Mouse (Mus musculus) c-Kit-positive CD71-negative TER-119-negative erythroid progenitor cells, embryonic 14.5 days (primary cell): ENCODE data around the gene Lrrc29.
"Not testable (repeated sequence)": the region's sequence is repeated elsewhere in the genome, so short reads cannot be mapped to it uniquely, and the experiment has no call there.

Experiments
- DNase-seq: peaks from one replicate; pipeline ENCODE4 v3.0.0-alpha.2; 2013; ENCODE audit warnings: low read depth

The Lrrc29 gene

GRCm38 (mm10) chr8:105309142-105309847 is 16.8 kb downstream of the Lrrc29 start:
- DNase-seq, result no peak

GRCm38 (mm10) chr8:105308428-105308827 is 17.6 kb downstream of the Lrrc29 start:
- no peak for DNase-seq

- no peak for DNase-seq
Measured at GRCm38 (mm10) chr8:105307670-105308069, 18.4 kb downstream of the Lrrc29 start.

GRCm38 (mm10) chr8:105306146-105306691 is 19.9 kb downstream of the Lrrc29 start:
- no peak for DNase-seq

- no peak for DNase-seq
Measured at GRCm38 (mm10) chr8:105305211-105306145, 20.6 kb downstream of the Lrrc29 start, which contains the start of gene Elmo3. Gene Elmo3, plus strand, starts transcription at chr8:105305601.

GRCm38 (mm10) chr8:105304325-105305210 is 21.5 kb downstream of the Lrrc29 start:
- no peak for DNase-seq

GRCm38 (mm10) chr8:105303874-105304273 is 22.2 kb downstream of the Lrrc29 start:
- no peak for DNase-seq

- DNase-seq, result no peak
Measured at GRCm38 (mm10) chr8:105303396-105303795, 22.7 kb downstream of the Lrrc29 start.

GRCm38 (mm10) chr8:105299962-105300361 is 26.1 kb downstream of the Lrrc29 start:
- no peak for DNase-seq

GRCm38 (mm10) chr8:105298351-105299252 is 27.5 kb downstream of the Lrrc29 start:
- no peak for DNase-seq

GRCm38 (mm10) chr8:105297511-105298192 is 28.4 kb downstream of the Lrrc29 start, which contains the start of gene E2f4:
Gene E2f4, plus strand, starts transcription at chr8:105297663.
- peak; percentile 86 for DNase-seq

- no peak for DNase-seq
Measured at GRCm38 (mm10) chr8:105295895-105296573, 30.0 kb downstream of the Lrrc29 start, which contains the start of gene Exoc3l. Gene Exoc3l, minus strand, starts transcription at chr8:105296101.

- no peak for DNase-seq
Measured at GRCm38 (mm10) chr8:105295256-105295655, 30.8 kb downstream of the Lrrc29 start.

- DNase-seq, result no peak
Measured at GRCm38 (mm10) chr8:105294776-105295175, 31.3 kb downstream of the Lrrc29 start.

GRCm38 (mm10) chr8:105293405-105293804 is 32.7 kb downstream of the Lrrc29 start:
- DNase-seq, result no peak

- no peak for DNase-seq
Measured at GRCm38 (mm10) chr8:105292471-105292870, 33.6 kb downstream of the Lrrc29 start.

GRCm38 (mm10) chr8:105291802-105292201 is 34.3 kb downstream of the Lrrc29 start:
- DNase-seq, result not testable (repeated sequence)

- not testable (repeated sequence) for DNase-seq
Measured at GRCm38 (mm10) chr8:105291364-105291763, 34.7 kb downstream of the Lrrc29 start.
